Mouse (Mus musculus) olfactory bulb, adult 2 months (tissue): ENCODE measurements at regions not wholly inside any gene's neighbourhood (a gene's known extent, or its start where the extent isn't known, plus 50 kb on each side); places are given as distances from the start of the nearest gene placed in this dataset.

ENCODE experiments used
- CTCF ChIP-seq: fragments of 200-500 bp; IDR thresholded peaks from 2 replicates; pipeline ENCODE4 v1.5.1; 2012; ENCODE audit warnings: low read depth, mild to moderate bottlenecking, low read length, moderate library complexity; ENCODE audit not compliant: insufficient read depth
- POLR2A ChIP-seq: fragments of 200-500 bp; IDR thresholded peaks from 2 replicates; pipeline ENCODE4 v1.6.1; 2012; ENCODE audit warnings: mild to moderate bottlenecking, low read depth, low read length, moderate library complexity; ENCODE audit not compliant: insufficient read depth

GRCm38 (mm10) chr2:61501922-61502321 lies 76.5 kb upstream of the Tank start:
- TF ChIP-seq CTCF (no peak), POLR2A (no peak)
